Mouse (Mus musculus): Measurements from ENCODE around the gene Hspg2. TPM values are rescaled to one million over a fixed set of nuclear protein-coding genes. Genes with fewer than 3 reads are reported as not detected.

Hspg2 gene
- polyA plus RNA-seq, 1 experiment: 16.9 TPM

- no peak for DNase-seq (ENCODE audit: low read depth)
- TF ChIP-seq CTCF (IDR thresholded peaks at IDR 0.05; ENCODE audit: borderline replicate concordance, extremely low read depth, insufficient read depth, insufficient read length) (no peak), POLR2A (IDR thresholded peaks at IDR 0.05; ENCODE audit: borderline replicate concordance, extremely low read depth, insufficient read depth, insufficient read length, poor library complexity, severe bottlenecking) (no peak)
Measured at GRCm38 (mm10) chr4:137610256-137610655, 141.7 kb downstream of the Hspg2 start.

Other genes starting within 250 kb of the Hspg2 start
- 2.1 and 4.6 TPM in 2 replicates for gene Wnt4, start 191.3 kb upstream of the Hspg2 start, polyA plus RNA-seq (2012; rRNA removed)
- gene Cdc42, start 111.0 kb upstream of the Hspg2 start, polyA plus RNA-seq (2012; rRNA removed): 402 and 445 TPM in 2 replicates
- not detected in 2 replicates for gene Cela3a, start 59.0 kb upstream of the Hspg2 start, polyA plus RNA-seq (2012; rRNA removed)
- 0.10 TPM in 1 of 2 replicates, not detected in the other for gene Cela3b, start 38.2 kb upstream of the Hspg2 start, polyA plus RNA-seq (2012; rRNA removed)
- gene 1700013G24Rik, start 15.5 kb upstream of the Hspg2 start, polyA plus RNA-seq (2012; rRNA removed): not detected in 2 replicates
- gene Ldlrad2, start 105.8 kb downstream of the Hspg2 start, polyA plus RNA-seq (2012; rRNA removed): not detected in 2 replicates
- gene Usp48, start 125.0 kb downstream of the Hspg2 start, polyA plus RNA-seq (2012; rRNA removed): 134 and 146 TPM in 2 replicates
- 83.0 and 109 TPM in 2 replicates for gene Rap1gap, start 196.0 kb downstream of the Hspg2 start, polyA plus RNA-seq (2012; rRNA removed)